Mouse (Mus musculus) spleen, postnatal 4 days (tissue): Measurements from ENCODE around the gene Gsto2.
A peak's percentile ranks its signal among the peaks of the same experiment; 100 is the strongest.

Experiments used
- DNase-seq, 2 experiments: peaks; one replicate each; pipeline ENCODE4 v3.0.0; 2022; ENCODE audit warnings: low spot score in 2 of 2

Gsto2 gene

GRCm38 (mm10) chr19:47857957-47858942 is 7.1 kb upstream of the Gsto2 start:
- no peak for DNase-seq

- DNase-seq, result no peak
Observed at GRCm38 (mm10) chr19:47859180-47859579, 6.2 kb upstream of the Gsto2 start.

- no peak for DNase-seq
Observed at GRCm38 (mm10) chr19:47862581-47862980, 2.8 kb upstream of the Gsto2 start.

- no peak for DNase-seq
Observed at GRCm38 (mm10) chr19:47864051-47864450, 1.3 kb upstream of the Gsto2 start.

GRCm38 (mm10) chr19:47864721-47865120 is 613 bp upstream of the Gsto2 start:
- no peak for DNase-seq

- no peak for DNase-seq
Observed at GRCm38 (mm10) chr19:47867628-47868175, 2.4 kb downstream of the Gsto2 start.

GRCm38 (mm10) chr19:47868951-47869350 is 3.6 kb downstream of the Gsto2 start:
- DNase-seq, result no peak

GRCm38 (mm10) chr19:47869516-47869915 is 4.2 kb downstream of the Gsto2 start:
- no peak for DNase-seq

- no peak for DNase-seq
Observed at GRCm38 (mm10) chr19:47870102-47870666, 4.8 kb downstream of the Gsto2 start.

GRCm38 (mm10) chr19:47871515-47871914 is 6.2 kb downstream of the Gsto2 start:
- no peak for DNase-seq

GRCm38 (mm10) chr19:47876252-47876651 is 10.9 kb downstream of the Gsto2 start:
- no peak for DNase-seq

GRCm38 (mm10) chr19:47881538-47881937 is 16.2 kb downstream of the Gsto2 start:
- no peak for DNase-seq

GRCm38 (mm10) chr19:47882151-47882881 is 17.0 kb downstream of the Gsto2 start:
- DNase-seq, result peak; percentile 80 to 92

- DNase-seq, result no peak
Observed at GRCm38 (mm10) chr19:47882882-47883254, 17.5 kb downstream of the Gsto2 start.

- DNase-seq, result no peak
Observed at GRCm38 (mm10) chr19:47884296-47885085, 19.2 kb downstream of the Gsto2 start.

- no peak for DNase-seq
Observed at GRCm38 (mm10) chr19:47885191-47885743, 19.9 kb downstream of the Gsto2 start.

GRCm38 (mm10) chr19:47885886-47886285 is 20.6 kb downstream of the Gsto2 start:
- no peak for DNase-seq

GRCm38 (mm10) chr19:47886617-47887016 is 21.3 kb downstream of the Gsto2 start:
- DNase-seq, result no peak

- no peak for DNase-seq
Observed at GRCm38 (mm10) chr19:47887417-47887816, 22.1 kb downstream of the Gsto2 start.

- peak in 1 of 2 experiments; percentile 35 for DNase-seq
Observed at GRCm38 (mm10) chr19:47888037-47888436, 22.7 kb downstream of the Gsto2 start.
